Mouse (Mus musculus) embryonic fibroblast, embryonic 13.5 days (primary cell): ENCODE results near the gene Ctso.

Source experiments
- CTCF ChIP-seq: IDR thresholded peaks from 2 replicates; pipeline ENCODE4 v1.5.1; 2011; ENCODE audit warnings: mild to moderate bottlenecking, control low read depth, low read length, moderate library complexity, borderline replicate concordance; ENCODE audit not compliant: insufficient read depth
- POLR2A ChIP-seq: IDR thresholded peaks from 2 replicates; pipeline ENCODE4 v1.6.1; 2011; ENCODE audit warnings: low read depth, mild to moderate bottlenecking, control low read depth, low read length, moderate library complexity

DNA sequence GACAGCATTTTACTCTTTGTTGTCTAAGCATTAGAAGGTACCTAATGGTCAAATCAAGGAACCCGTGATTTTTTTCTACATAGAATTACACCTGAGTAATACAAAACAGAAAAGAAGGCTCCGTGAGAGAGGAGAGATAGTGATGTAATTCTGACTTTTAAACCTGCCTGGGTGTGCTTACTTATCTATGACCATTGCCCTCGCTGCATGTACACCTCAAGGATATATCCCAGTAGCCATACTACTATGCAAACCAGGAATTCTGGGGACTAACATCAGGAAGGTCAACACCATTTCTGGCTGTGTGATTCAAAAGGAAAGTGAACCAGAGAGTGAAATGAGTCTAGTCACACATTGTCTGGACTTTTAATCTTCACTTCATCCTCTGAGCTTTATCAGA lies 9.9 kb downstream of the Ctso start:
- no peak for TF ChIP-seq CTCF
- no peak for TF ChIP-seq POLR2A
